12 mouse cellular contexts compared by ENCODE assay signal in genomic region chr10:4520394-4521102, GRCm38 (mm10). TPM values are rescaled to one million over a fixed set of nuclear protein-coding genes. Genes with fewer than 3 reads are reported as not detected.
DNase-seq lines count a peak whose midpoint lies in the region; ATAC-seq and TF ChIP-seq lines count a peak whose summit lies in the region.
"Had no signal": no experiment of that assay in that cellular context is flagged by ENCODE, and none has a peak within 500 bp of the region (broad histone marks: within the 10 kb centered on the region; RNA-seq: fewer than 3 reads in every experiment).

No protein-coding gene starts in this region.

- ATAC-seq in forebrain, embryonic 14.5 days = peak; percentile 32; the same call in 1 of the 2 replicates
- ATAC-seq in forebrain, embryonic 13.5 days = no peak; the same call in 1 of the 2 replicates
- no peak for ATAC-seq in liver, embryonic 11.5 days (replicated peaks; ENCODE audit: low FRiP score)
- ATAC-seq in Patski = no peak
- ATAC-seq in midbrain, embryonic 14.5 days (ENCODE audit: low FRiP score, low TSS enrichment) = no peak

- no peaks in the 10 kb centered on the region for H3K36me3 ChIP-seq in forebrain, embryonic 14.5 days (ENCODE audit: control insufficient read depth, insufficient read depth, low read length)
- H3K36me3 ChIP-seq in forebrain, embryonic 13.5 days (ENCODE audit: poor library complexity, severe bottlenecking) = no peaks in the 10 kb centered on the region
- no peaks in the 10 kb centered on the region for H3K36me3 ChIP-seq in liver, adult 2 months (ENCODE audit: control insufficient read depth, insufficient read depth, low read length)
- H3K36me3 ChIP-seq in liver, embryonic 11.5 days (ENCODE audit: control insufficient read depth, insufficient read depth, low read length) = no peaks in the 10 kb centered on the region
- H3K36me3 ChIP-seq in midbrain, embryonic 14.5 days (ENCODE audit: control insufficient read depth, insufficient read depth, low read length) = no peaks in the 10 kb centered on the region
- H3K36me3 ChIP-seq: heart, embryonic 13.5 days; neural tube, embryonic 12.5 days; stomach, embryonic 15.5 days had no signal

- TF ChIP-seq CTCF in liver, adult 2 months (IDR thresholded peaks at IDR 0.05; ENCODE audit: low read depth, low read length) = 0 out of 2 replicates have a peak, but pooled peaks have one; percentile 2
- peak; percentile 13 for TF ChIP-seq CTCF in Patski (IDR thresholded peaks at IDR 0.05)

- no peak for DNase-seq in forebrain, embryonic 14.5 days (ENCODE audit: low spot score)
- DNase-seq in liver, adult 2 months (ENCODE audit: extremely low read depth, low read depth, low spot score) = no peak
- DNase-seq in liver, embryonic 11.5 days (ENCODE audit: low spot score) = no peak
- no peak for DNase-seq in Patski (ENCODE audit: low read depth, low spot score)
- peak; percentile 42 for DNase-seq in midbrain, embryonic 14.5 days
- no peak for DNase-seq in left cerebral cortex, adult 11 months (ENCODE audit: low spot score)
- DNase-seq in spleen, adult 12 weeks (ENCODE audit: low spot score) = no peak

- H3K4me3 ChIP-seq in forebrain, embryonic 14.5 days (ENCODE audit: low read depth, low read length) = no peak overlapping the region
- H3K4me3 ChIP-seq in forebrain, embryonic 13.5 days = no peak overlapping the region
- no peak overlapping the region for H3K4me3 ChIP-seq in liver, adult 2 months (ENCODE audit: insufficient read depth, low read depth, low read length)
- H3K4me3 ChIP-seq in liver, embryonic 11.5 days (ENCODE audit: low read depth, low read length) = no peak overlapping the region
- no peak overlapping the region for H3K4me3 ChIP-seq in midbrain, embryonic 14.5 days (replicated peaks; ENCODE audit: low read depth, low read length)
- H3K4me3 ChIP-seq: heart, embryonic 13.5 days; neural tube, embryonic 12.5 days; stomach, embryonic 15.5 days had no signal

- H3K27ac ChIP-seq in forebrain, embryonic 14.5 days (ENCODE audit: low read depth, low read length) = no peak overlapping the region
- H3K27ac ChIP-seq in forebrain, embryonic 13.5 days = no peak overlapping the region
- no peak overlapping the region for H3K27ac ChIP-seq in liver, adult 2 months (replicated peaks; ENCODE audit: insufficient read depth, low read depth, low read length)
- H3K27ac ChIP-seq in liver, embryonic 11.5 days (ENCODE audit: low read depth, low read length) = no peak overlapping the region
- H3K27ac ChIP-seq in midbrain, embryonic 14.5 days (replicated peaks; ENCODE audit: low read depth, low read length) = no peak overlapping the region
- H3K27ac ChIP-seq: heart, embryonic 13.5 days; neural tube, embryonic 12.5 days; stomach, embryonic 15.5 days had no signal

- H3K4me2 ChIP-seq in forebrain, embryonic 14.5 days (ENCODE audit: low read length) = no peak overlapping the region
- H3K4me2 ChIP-seq in forebrain, embryonic 13.5 days = no peak overlapping the region
- no peak overlapping the region for H3K4me2 ChIP-seq in liver, embryonic 11.5 days
- no peak overlapping the region for H3K4me2 ChIP-seq in midbrain, embryonic 14.5 days (ENCODE audit: low read length)
- H3K4me2 ChIP-seq: heart, embryonic 13.5 days; neural tube, embryonic 12.5 days; stomach, embryonic 15.5 days had no signal

- POLR2A ChIA-PET in Patski (lab: Charles Lee) = no interaction called here

- no peaks in the 10 kb centered on the region for H3K27me3 ChIP-seq in forebrain, embryonic 14.5 days (replicated peaks; ENCODE audit: control insufficient read depth, insufficient read depth, low read length)
- H3K27me3 ChIP-seq in forebrain, embryonic 13.5 days = no peaks in the 10 kb centered on the region
- no peaks in the 10 kb centered on the region for H3K27me3 ChIP-seq in liver, adult 2 months (ENCODE audit: control insufficient read depth, insufficient read depth, low read length)
- no peaks in the 10 kb centered on the region for H3K27me3 ChIP-seq in liver, embryonic 11.5 days (replicated peaks; ENCODE audit: control insufficient read depth, insufficient read depth, low read length)
- no peaks in the 10 kb centered on the region for H3K27me3 ChIP-seq in Patski
- H3K27me3 ChIP-seq in midbrain, embryonic 14.5 days (ENCODE audit: control insufficient read depth, insufficient read depth, low read length) = no peaks in the 10 kb centered on the region
- H3K27me3 ChIP-seq: heart, embryonic 13.5 days; neural tube, embryonic 12.5 days; stomach, embryonic 15.5 days had no signal

- CTCF ChIA-PET in Patski (lab: Charles Lee) = no interaction called here

- no peaks in the 10 kb centered on the region for H3K79me2 ChIP-seq in liver, adult 2 months (ENCODE audit: control insufficient read depth, insufficient read depth, low read length)

- no peaks in the 10 kb centered on the region for H3K4me1 ChIP-seq in forebrain, embryonic 14.5 days (ENCODE audit: control insufficient read depth, insufficient read depth, low read length)
- H3K4me1 ChIP-seq in forebrain, embryonic 13.5 days = no peaks in the 10 kb centered on the region
- no peaks in the 10 kb centered on the region for H3K4me1 ChIP-seq in liver, adult 2 months (ENCODE audit: control insufficient read depth, insufficient read depth, low read length)
- no peaks in the 10 kb centered on the region for H3K4me1 ChIP-seq in liver, embryonic 11.5 days (replicated peaks; ENCODE audit: control insufficient read depth, insufficient read depth, low read length)
- no peaks in the 10 kb centered on the region for H3K4me1 ChIP-seq in midbrain, embryonic 14.5 days (ENCODE audit: control insufficient read depth, insufficient read depth, low read length)
- H3K4me1 ChIP-seq: heart, embryonic 13.5 days; neural tube, embryonic 12.5 days; stomach, embryonic 15.5 days had no signal

- no peak overlapping the region for H3K9ac ChIP-seq in forebrain, embryonic 14.5 days (ENCODE audit: low read length)
- no peak overlapping the region for H3K9ac ChIP-seq in forebrain, embryonic 13.5 days
- no peak overlapping the region for H3K9ac ChIP-seq in liver, adult 2 months (ENCODE audit: low read depth, low read length)
- no peak overlapping the region for H3K9ac ChIP-seq in liver, embryonic 11.5 days (ENCODE audit: low read depth, low read length)
- no peak overlapping the region for H3K9ac ChIP-seq in midbrain, embryonic 14.5 days (replicated peaks; ENCODE audit: low read length)
- H3K9ac ChIP-seq: heart, embryonic 13.5 days; neural tube, embryonic 12.5 days; stomach, embryonic 15.5 days had no signal

- H3K9me3 ChIP-seq in forebrain, embryonic 14.5 days (replicated peaks; ENCODE audit: control insufficient read depth, low read length) = no peaks in the 10 kb centered on the region
- H3K9me3 ChIP-seq in forebrain, embryonic 13.5 days (replicated peaks) = 0 out of 2 replicates have a peak, but pooled peaks cover 3% of the 10 kb centered on the region
- H3K9me3 ChIP-seq in liver, embryonic 11.5 days (ENCODE audit: control insufficient read depth, low read length) = no peaks in the 10 kb centered on the region
- H3K9me3 ChIP-seq in midbrain, embryonic 14.5 days (ENCODE audit: control insufficient read depth, low read length) = no peaks in the 10 kb centered on the region
- H3K9me3 ChIP-seq: neural tube, embryonic 12.5 days; stomach, embryonic 15.5 days had no signal

- 43% methylated on average over 6 of the region's 6 CpGs for WGBS in forebrain, embryonic 14.5 days
- WGBS in forebrain, embryonic 13.5 days = 46% methylated on average over 6 of the region's 6 CpGs
- 64% methylated on average over 6 of the region's 6 CpGs for WGBS in liver, adult 2 months
- WGBS in liver, embryonic 11.5 days = 69% methylated on average over 6 of the region's 6 CpGs
- WGBS in midbrain, embryonic 14.5 days = 47% methylated on average over 6 of the region's 6 CpGs

- in situ Hi-C loops in Patski (cut with MboI; ENCODE audit: low pct_unique_long_range_greater_than_20kb) = no loop called here

- no peak for TF ChIP-seq POLR2A in liver, adult 2 months (IDR thresholded peaks at IDR 0.05; ENCODE audit: extremely low read depth, insufficient read depth, low read length)

RNA-seq across cellular contexts. Expression of gene Ccdc170, which starts 38.2 kb away (rescaled TPM):
- 0.17 and 0.18 TPM in 2 replicates for polyA plus RNA-seq in forebrain, embryonic 14.5 days (2014; fragmentation: Nextera tagmentation; extraction: Ambion mirVana)
- 0.25 and 0.45 TPM in 2 replicates for polyA plus RNA-seq in forebrain, embryonic 13.5 days (2015; fragmentation: Nextera tagmentation; extraction: Ambion mirVana)
- not detected in 2 replicates for total RNA-seq in liver, adult 2 months (2014; rRNA removed)
- polyA plus RNA-seq in liver, adult 2 months (2012; rRNA removed) = not detected in 2 replicates
- polyA plus RNA-seq in liver, embryonic 11.5 days (2014; fragmentation: Nextera tagmentation; extraction: Ambion mirVana) = not detected in 2 replicates
- polyA plus RNA-seq in Patski (2021) = 0.37 TPM
- polyA plus RNA-seq in midbrain, embryonic 14.5 days (2014; fragmentation: Nextera tagmentation; extraction: Ambion mirVana) = 0.11 and 0.14 TPM in 2 replicates
- polyA plus RNA-seq: heart, embryonic 13.5 days; limb, embryonic 11.5 days had no signal
